Mouse (Mus musculus): ENCODE data around the gene Olfr25. TPM values are rescaled to one million over a fixed set of nuclear protein-coding genes. Genes with fewer than 3 reads are reported as not detected.

Gene Olfr25
- not detected in 2 replicates for polyA plus RNA-seq (2012; rRNA removed)

- no peak within 1 kb of the TSS for H3K4me3 ChIP-seq (ENCODE audit: insufficient read depth, low read depth, low read length)
Observed at GRCm38 (mm10) chr9:38328760-38329159, at the start of gene Olfr25. Olfr25 (plus strand) TSS chr9:38329060.

GRCm38 (mm10) chr9:38290807-38291206 lies 38.1 kb upstream of the Olfr25 start, which contains the start of gene Olfr896-ps1:
Olfr896-ps1 (plus strand) TSS chr9:38291107.
- no peaks in the 10 kb centered on the region for H3K4me1 ChIP-seq (ENCODE audit: control insufficient read depth, insufficient read depth, low read length)
- H3K4me3 ChIP-seq (ENCODE audit: insufficient read depth, low read depth, low read length): no peak within 1 kb of the TSS
- no peak for TF ChIP-seq CTCF (conservative IDR thresholded peaks at IDR 0.05; ENCODE audit: insufficient read depth, insufficient read length, low read depth, low read length)
- no peak for TF ChIP-seq POLR2A (IDR thresholded peaks at IDR 0.05; ENCODE audit: low read depth, low read length)
- no peaks in the 10 kb centered on the region for H3K27me3 ChIP-seq (replicated peaks; ENCODE audit: control insufficient read depth, insufficient read depth, low read length)
- no peak for DNase-seq
- no peak within 1 kb of the TSS for H3K27ac ChIP-seq (ENCODE audit: insufficient read depth, low read depth, low read length)
- H3K36me3 ChIP-seq (ENCODE audit: control insufficient read depth, insufficient read depth, low read length): no peaks in the 10 kb centered on the region
- 85% methylated on average over 1 of the region's 1 CpGs for WGBS

More at GRCm38 (mm10) chr9:38328760-38329159, at the start of gene Olfr25:
- WGBS: 70% methylated on average over 3 of the region's 3 CpGs
- H3K4me1 ChIP-seq (ENCODE audit: control insufficient read depth, insufficient read depth, low read length): no peaks in the 10 kb centered on the region
- no peaks in the 10 kb centered on the region for H3K36me3 ChIP-seq (ENCODE audit: control insufficient read depth, insufficient read depth, low read length)
- H3K27me3 ChIP-seq (replicated peaks; ENCODE audit: control insufficient read depth, insufficient read depth, low read length): no peaks in the 10 kb centered on the region
- no peak within 1 kb of the TSS for H3K27ac ChIP-seq (ENCODE audit: insufficient read depth, low read depth, low read length)
- no peak for DNase-seq
- TF ChIP-seq CTCF (conservative IDR thresholded peaks at IDR 0.05; ENCODE audit: insufficient read depth, insufficient read length, low read depth, low read length) (no peak), POLR2A (IDR thresholded peaks at IDR 0.05; ENCODE audit: low read depth, low read length) (no peak)

GRCm38 (mm10) chr9:38348111-38348510 lies 19.3 kb downstream of the Olfr25 start, which contains the start of gene Olfr898:
Olfr898 (plus strand) TSS chr9:38348411.
- TF ChIP-seq POLR2A (IDR thresholded peaks at IDR 0.05; ENCODE audit: low read depth, low read length) (no peak), CTCF (conservative IDR thresholded peaks at IDR 0.05; ENCODE audit: insufficient read depth, insufficient read length, low read depth, low read length) (no peak)

GRCm38 (mm10) chr9:38366596-38366995 lies 37.7 kb downstream of the Olfr25 start, which contains the start of gene Olfr250:
Olfr250 (plus strand) TSS chr9:38366896.
- Histone ChIP-seq H3K27ac (ENCODE audit: insufficient read depth, low read depth, low read length) (no peak within 1 kb of the TSS), H3K36me3 (ENCODE audit: control insufficient read depth, insufficient read depth, low read length) (no peaks in the 10 kb centered on the region), H3K4me1 (ENCODE audit: control insufficient read depth, insufficient read depth, low read length) (no peaks in the 10 kb centered on the region), H3K4me3 (ENCODE audit: insufficient read depth, low read depth, low read length) (no peak within 1 kb of the TSS), H3K27me3 (replicated peaks; ENCODE audit: control insufficient read depth, insufficient read depth, low read length) (no peaks in the 10 kb centered on the region)
- 84% methylated on average over 2 of the region's 2 CpGs for WGBS
- TF ChIP-seq POLR2A (IDR thresholded peaks at IDR 0.05; ENCODE audit: low read depth, low read length) (no peak), CTCF (conservative IDR thresholded peaks at IDR 0.05; ENCODE audit: insufficient read depth, insufficient read length, low read depth, low read length) (no peak)
- DNase-seq: no peak

More at GRCm38 (mm10) chr9:38348111-38348510, 19.3 kb downstream of the Olfr25 start, which contains the start of gene Olfr898:
- Histone ChIP-seq H3K36me3 (ENCODE audit: control insufficient read depth, insufficient read depth, low read length) (no peaks in the 10 kb centered on the region), H3K4me3 (ENCODE audit: insufficient read depth, low read depth, low read length) (no peak within 1 kb of the TSS), H3K27ac (ENCODE audit: insufficient read depth, low read depth, low read length) (no peak within 1 kb of the TSS), H3K27me3 (replicated peaks; ENCODE audit: control insufficient read depth, insufficient read depth, low read length) (no peaks in the 10 kb centered on the region), H3K4me1 (ENCODE audit: control insufficient read depth, insufficient read depth, low read length) (no peaks in the 10 kb centered on the region)
- DNase-seq: no peak
- WGBS: 94% methylated on average over 4 of the region's 4 CpGs

- TF ChIP-seq POLR2A (IDR thresholded peaks at IDR 0.05; ENCODE audit: low read depth, low read length): no peak
- no peak for TF ChIP-seq CTCF (conservative IDR thresholded peaks at IDR 0.05; ENCODE audit: insufficient read depth, insufficient read length, low read depth, low read length)
- no peaks in the 10 kb centered on the region for H3K4me1 ChIP-seq (ENCODE audit: control insufficient read depth, insufficient read depth, low read length)
- no peaks in the 10 kb centered on the region for H3K36me3 ChIP-seq (ENCODE audit: control insufficient read depth, insufficient read depth, low read length)
- H3K4me3 ChIP-seq (ENCODE audit: insufficient read depth, low read depth, low read length): no peak within 1 kb of the TSS
- no peak for DNase-seq
- 54% methylated on average over 2 of the region's 2 CpGs for WGBS
- H3K27ac ChIP-seq (ENCODE audit: insufficient read depth, low read depth, low read length): no peak within 1 kb of the TSS
- H3K27me3 ChIP-seq (replicated peaks; ENCODE audit: control insufficient read depth, insufficient read depth, low read length): no peaks in the 10 kb centered on the region
Observed at GRCm38 (mm10) chr9:38376786-38377185, 47.9 kb downstream of the Olfr25 start, which contains the start of gene Olfr251. Olfr251 (plus strand) TSS chr9:38377086.

Other genes starting within 250 kb of the Olfr25 start
- not detected in 2 replicates for gene Olfr887, start 245.0 kb upstream of the Olfr25 start, polyA plus RNA-seq (2012; rRNA removed)
- gene Olfr888, start 220.9 kb upstream of the Olfr25 start, polyA plus RNA-seq (2012; rRNA removed): not detected in 2 replicates
- not detected in 2 replicates for gene Olfr889, start 213.9 kb upstream of the Olfr25 start, polyA plus RNA-seq (2012; rRNA removed)
- gene Olfr890, start 186.5 kb upstream of the Olfr25 start, polyA plus RNA-seq (2012; rRNA removed): not detected in 2 replicates
- not detected in 2 replicates for gene Olfr891, start 148.2 kb upstream of the Olfr25 start, polyA plus RNA-seq (2012; rRNA removed)
- gene Olfr893, start 120.7 kb upstream of the Olfr25 start, polyA plus RNA-seq (2012; rRNA removed): not detected in 2 replicates
- gene Olfr894, start 111.0 kb upstream of the Olfr25 start, polyA plus RNA-seq (2012; rRNA removed): not detected in 2 replicates
- gene Olfr143, start 76.3 kb upstream of the Olfr25 start, polyA plus RNA-seq (2012; rRNA removed): not detected in 2 replicates
- gene Olfr895, start 61.2 kb upstream of the Olfr25 start, polyA plus RNA-seq (2012; rRNA removed): not detected in 2 replicates
- not detected in 2 replicates for gene Olfr896-ps1, start 38.0 kb upstream of the Olfr25 start, polyA plus RNA-seq (2012; rRNA removed)
- not detected in 2 replicates for gene Olfr898, start 19.4 kb downstream of the Olfr25 start, polyA plus RNA-seq (2012; rRNA removed)
- gene Olfr250, start 37.8 kb downstream of the Olfr25 start, polyA plus RNA-seq (2012; rRNA removed): not detected in 2 replicates
- gene Olfr251, start 48.0 kb downstream of the Olfr25 start, polyA plus RNA-seq (2012; rRNA removed): not detected in 2 replicates
- gene Olfr147, start 72.6 kb downstream of the Olfr25 start, polyA plus RNA-seq (2012; rRNA removed): not detected in 2 replicates
- gene Olfr901, start 100.4 kb downstream of the Olfr25 start, polyA plus RNA-seq (2012; rRNA removed): not detected in 2 replicates
- not detected in 2 replicates for gene Olfr902, start 118.6 kb downstream of the Olfr25 start, polyA plus RNA-seq (2012; rRNA removed)
- not detected in 2 replicates for gene Olfr904, start 134.1 kb downstream of the Olfr25 start, polyA plus RNA-seq (2012; rRNA removed)
- not detected in 2 replicates for gene Olfr905, start 142.0 kb downstream of the Olfr25 start, polyA plus RNA-seq (2012; rRNA removed)
- not detected in 2 replicates for gene Olfr906, start 158.0 kb downstream of the Olfr25 start, polyA plus RNA-seq (2012; rRNA removed)
- gene Olfr907, start 166.7 kb downstream of the Olfr25 start, polyA plus RNA-seq (2012; rRNA removed): not detected in 2 replicates
- gene Olfr911-ps1, start 192.5 kb downstream of the Olfr25 start, polyA plus RNA-seq (2012; rRNA removed): not detected in 2 replicates
- not detected in 2 replicates for gene Olfr910, start 208.8 kb downstream of the Olfr25 start, polyA plus RNA-seq (2012; rRNA removed)

All from kidney, adult 2 months (tissue).